Comparison of ENCODE assay signal across 21 mouse cellular contexts in the genomic region with DNA sequence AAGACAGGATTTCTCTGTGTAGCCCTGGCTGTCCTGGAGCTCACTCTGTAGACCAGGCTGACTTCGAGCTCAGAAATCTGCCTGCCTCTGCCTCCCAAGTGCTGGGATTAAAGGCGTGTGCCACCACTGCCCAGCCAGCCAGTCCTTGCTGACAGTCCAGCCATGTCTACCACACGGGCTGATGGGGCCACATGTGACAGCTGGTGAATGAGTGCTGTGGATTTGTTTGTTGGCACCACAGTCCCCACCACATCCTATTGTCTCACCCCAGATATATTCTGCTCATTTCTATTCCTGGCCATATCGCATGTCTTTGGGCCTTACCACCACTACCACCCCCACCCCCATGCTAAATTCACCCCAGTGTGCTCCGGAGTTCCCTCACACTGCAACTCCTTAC. TPM values are rescaled to one million over a fixed set of nuclear protein-coding genes. Genes with fewer than 3 reads are reported as not detected.
"Had no signal": no experiment of that assay in that cellular context is flagged by ENCODE, and none has a peak within 500 bp of the region (broad histone marks: within the 10 kb centered on the region; RNA-seq: fewer than 3 reads in every experiment).

No protein-coding gene starts in this region.

- H3K4me2 ChIP-seq: lung, embryonic 14.5 days; midbrain, embryonic 12.5 days; neural tube, embryonic 13.5 days; neural tube, embryonic 15.5 days had no signal

- H3K27me3 ChIP-seq: midbrain, embryonic 12.5 days; neural tube, embryonic 13.5 days; neural tube, embryonic 15.5 days had no signal

- H3K4me3 ChIP-seq: midbrain, embryonic 10.5 days; midbrain, embryonic 12.5 days; neural tube, embryonic 13.5 days; neural tube, embryonic 15.5 days had no signal

- ATAC-seq: midbrain, embryonic 16.5 days had no signal

- DNase-seq: lung, adult 18-20 months; lung, embryonic 14.5 days; lung, postnatal 10 days; lung, postnatal 4 days; midbrain, embryonic 14.5 days; retina, postnatal 1 day; right cerebral cortex, adult 18-20 months; right cerebral cortex, postnatal 25 days; right cerebral cortex, postnatal 4 days; spleen, adult 18-20 months; thymus, adult 18-20 months; thymus, postnatal 14 days; thymus, postnatal 36 days had no signal

RNA-seq across cellular contexts. Expression of a gene that starts 12.5 kb away (rescaled TPM):
- total RNA-seq: megakaryocyte, adult 5-6 weeks; megakaryocyte-erythroid progenitor cell, adult 5-6 weeks had no signal
- polyA plus RNA-seq: thymus, postnatal 0 days had no signal
